Mouse (Mus musculus): ENCODE results near the gene Cacnb1. TPM values are rescaled to one million over a fixed set of nuclear protein-coding genes. Genes with fewer than 3 reads are reported as not detected.

Gene Cacnb1
- total and polyA plus RNA-seq, 3 experiments: 0.36 to 0.55 TPM; not detected in 1

GRCm38 (mm10) chr11:97968385-97968784 is 54.4 kb downstream of the Cacnb1 start:
- no peaks in the 10 kb centered on the region for H3K79me2 ChIP-seq (replicated peaks; ENCODE audit: control insufficient read depth, extremely low read depth, insufficient read depth, poor library complexity, severe bottlenecking)
- H3K4me1 ChIP-seq (ENCODE audit: control insufficient read depth in 1 of 2, insufficient read depth in 2 of 2): no peaks in the 10 kb centered on the region
- peaks cover 3% of the 10 kb centered on the region for H3K9me3 ChIP-seq (replicated peaks; ENCODE audit: low read length)
- no peaks in the 10 kb centered on the region for H3K36me3 ChIP-seq (replicated peaks in 1 of 2; ENCODE audit: control insufficient read depth in 1 of 2, insufficient read depth in 1 of 2, low read length in 1 of 2)
- no peak overlapping the region for H3K4me3 ChIP-seq (replicated peaks in 1 of 3; ENCODE audit: low read depth in 2 of 3, low read length in 2 of 3, poor library complexity in 1 of 3)
- no peak for DNase-seq (ENCODE audit: extremely low read depth)
- TF ChIP-seq CTCF (conservative IDR thresholded peaks at IDR 0.05 in 1 of 2, IDR thresholded peaks at IDR 0.05 in 1 of 2; ENCODE audit: low read depth in 2 of 2, low read length in 2 of 2) (0 out of 4 replicates have a peak, but pooled peaks of 1 of the 2 experiments have one; percentile 24), CHD1 (IDR thresholded peaks at IDR 0.05; ENCODE audit: low read depth, low read length) (no peak)
- H3K9ac ChIP-seq (ENCODE audit: insufficient read depth, low read depth): no peak overlapping the region
- no peak overlapping the region for H3K27ac ChIP-seq (ENCODE audit: insufficient read depth, low read depth)
- peaks cover 35% of the 10 kb centered on the region for H3K27me3 ChIP-seq (replicated peaks)
- no peak overlapping the region for H3K4me2 ChIP-seq (ENCODE audit: insufficient read depth, low read depth, poor library complexity, severe bottlenecking)
- dilution Hi-C loops (cut with MboI; ENCODE audit: extremely low pct_ligation_motif_present, extremely low pct_unique_long_range_greater_than_20kb, low sequenced_read_pairs): no loop called here
- in situ Hi-C loops (cut with MboI; ENCODE audit: low pct_ligation_motif_present, low pct_unique_long_range_greater_than_20kb, low sequenced_read_pairs): no loop called here

- Histone ChIP-seq H3K4me2 (ENCODE audit: insufficient read depth, low read depth, poor library complexity, severe bottlenecking) (no peak overlapping the region), H3K4me1 (ENCODE audit: control insufficient read depth in 1 of 2, insufficient read depth in 2 of 2) (no peaks in the 10 kb centered on the region; a peak in 1 of 4 replicates), H3K27me3 (replicated peaks) (peaks cover 35% of the 10 kb centered on the region), H3K79me2 (replicated peaks; ENCODE audit: control insufficient read depth, extremely low read depth, insufficient read depth, poor library complexity, severe bottlenecking) (no peaks in the 10 kb centered on the region), H3K9me3 (replicated peaks; ENCODE audit: low read length) (no peaks in the 10 kb centered on the region), H3K4me3 (replicated peaks in 1 of 3; ENCODE audit: low read depth in 2 of 3, low read length in 2 of 3, poor library complexity in 1 of 3) (no peak overlapping the region), H3K36me3 (replicated peaks in 1 of 2; ENCODE audit: control insufficient read depth in 1 of 2, insufficient read depth in 1 of 2, low read length in 1 of 2) (no peaks in the 10 kb centered on the region), H3K9ac (ENCODE audit: insufficient read depth, low read depth) (no peak overlapping the region), H3K27ac (ENCODE audit: insufficient read depth, low read depth) (no peak overlapping the region)
- no peak for TF ChIP-seq ETS1 (conservative IDR thresholded peaks at IDR 0.05; ENCODE audit: low read depth, low read length)
- TF ChIP-seq PAX5 (IDR thresholded peaks at IDR 0.05; ENCODE audit: low read length): no peak
- no peak for TF ChIP-seq CHD1 (IDR thresholded peaks at IDR 0.05; ENCODE audit: low read depth, low read length)
- no peak for TF ChIP-seq ZKSCAN1 (IDR thresholded peaks at IDR 0.05; ENCODE audit: borderline replicate concordance, low read depth, low read length)
- TF ChIP-seq E2F4 (IDR thresholded peaks at IDR 0.05; ENCODE audit: insufficient replicate concordance, low read depth, low read length): no peak
- TF ChIP-seq ZMIZ1 (IDR thresholded peaks at IDR 0.05; ENCODE audit: low read depth, low read length): no peak
- no peak for TF ChIP-seq CHD2 (IDR thresholded peaks at IDR 0.05; ENCODE audit: low read length)
- TF ChIP-seq JUN (IDR thresholded peaks at IDR 0.05; ENCODE audit: insufficient read depth, low read depth, low read length): no peak
- no peak for TF ChIP-seq NELFE (IDR thresholded peaks at IDR 0.05; ENCODE audit: low read depth, low read length)
- no peak for TF ChIP-seq USF1 (IDR thresholded peaks at IDR 0.05; ENCODE audit: low read depth, low read length)
- no peak for TF ChIP-seq ZC3H11A (IDR thresholded peaks at IDR 0.05; ENCODE audit: low read depth, low read length)
- DNase-seq (ENCODE audit: extremely low read depth): no peak
- dilution Hi-C loops (cut with MboI; ENCODE audit: extremely low pct_ligation_motif_present, extremely low pct_unique_long_range_greater_than_20kb, low sequenced_read_pairs): no loop called here
- in situ Hi-C loops (cut with MboI; ENCODE audit: low pct_ligation_motif_present, low pct_unique_long_range_greater_than_20kb, low sequenced_read_pairs): no loop called here
These were observed 55.7 kb downstream of the Cacnb1 start for GRCm38 (mm10) chr11:97967114-97967513.

- Histone ChIP-seq H3K4me3 (replicated peaks in 1 of 3; ENCODE audit: low read depth in 2 of 3, low read length in 2 of 3, poor library complexity in 1 of 3) (no peak overlapping the region), H3K4me1 (ENCODE audit: control insufficient read depth in 1 of 2, insufficient read depth in 2 of 2) (peaks cover 5 to 22% of the 10 kb centered on the region in 2 experiments; a peak in 3 of 4 replicates), H3K79me2 (replicated peaks; ENCODE audit: control insufficient read depth, extremely low read depth, insufficient read depth, poor library complexity, severe bottlenecking) (no peaks in the 10 kb centered on the region), H3K36me3 (replicated peaks in 1 of 2; ENCODE audit: control insufficient read depth in 1 of 2, insufficient read depth in 1 of 2, low read length in 1 of 2) (no peaks in the 10 kb centered on the region), H3K27ac (ENCODE audit: insufficient read depth, low read depth) (no peak overlapping the region), H3K9me3 (replicated peaks; ENCODE audit: low read length) (no peaks in the 10 kb centered on the region), H3K9ac (ENCODE audit: insufficient read depth, low read depth) (no peak overlapping the region), H3K4me2 (ENCODE audit: insufficient read depth, low read depth, poor library complexity, severe bottlenecking) (no peak overlapping the region), H3K27me3 (replicated peaks) (peaks cover 8% of the 10 kb centered on the region)
- DNase-seq (ENCODE audit: extremely low read depth): no peak
- dilution Hi-C loops (cut with MboI; ENCODE audit: extremely low pct_ligation_motif_present, extremely low pct_unique_long_range_greater_than_20kb, low sequenced_read_pairs) (no loop called here), in situ Hi-C loops (cut with MboI; ENCODE audit: low pct_ligation_motif_present, low pct_unique_long_range_greater_than_20kb, low sequenced_read_pairs) (no loop called here)
- TF ChIP-seq IRF4 (IDR thresholded peaks at IDR 0.05; ENCODE audit: low read depth, low read length) (peak; percentile 16; the same call in 1 of the 2 replicates), RCOR1 (conservative IDR thresholded peaks at IDR 0.05; ENCODE audit: low read depth, low read length) (no peak), MYC (IDR thresholded peaks at IDR 0.05; ENCODE audit: low read depth, low read length) (no peak), ETS1 (conservative IDR thresholded peaks at IDR 0.05; ENCODE audit: low read depth, low read length) (no peak), PAX5 (IDR thresholded peaks at IDR 0.05; ENCODE audit: low read length) (no peak), BHLHE40 (IDR thresholded peaks at IDR 0.05; ENCODE audit: low read depth, low read length) (no peak), NRF1 (IDR thresholded peaks at IDR 0.05; ENCODE audit: low read depth, low read length) (0 out of 2 replicates have a peak, but pooled peaks have one; percentile 11), MAZ (IDR thresholded peaks at IDR 0.05; ENCODE audit: low read depth, low read length) (no peak), RAD21 (IDR thresholded peaks at IDR 0.05; ENCODE audit: low read depth, low read length) (peak; percentile 60), CTCF (conservative IDR thresholded peaks at IDR 0.05 in 1 of 2, IDR thresholded peaks at IDR 0.05 in 1 of 2; ENCODE audit: low read depth in 2 of 2, low read length in 2 of 2) (peak; percentile 29 to 73; a peak in 3 of 4 replicates), CHD1 (IDR thresholded peaks at IDR 0.05; ENCODE audit: low read depth, low read length) (no peak), ZC3H11A (IDR thresholded peaks at IDR 0.05; ENCODE audit: low read depth, low read length) (peak; percentile 27), CHD2 (IDR thresholded peaks at IDR 0.05; ENCODE audit: low read length) (no peak), SMC3 (IDR thresholded peaks at IDR 0.05; ENCODE audit: low read depth, low read length) (peak; percentile 82), UBTF (IDR thresholded peaks at IDR 0.05; ENCODE audit: low read depth, low read length) (no peak), HCFC1 (IDR thresholded peaks at IDR 0.05; ENCODE audit: low read depth, low read length) (no peak)
These were observed 61.9 kb downstream of the Cacnb1 start for GRCm38 (mm10) chr11:97960907-97961306.
